Mouse (Mus musculus): ENCODE measurements around the gene Tnfrsf13c.

Gene Tnfrsf13c

GRCm38 (mm10) chr15:82184656-82185055 lies 39.5 kb downstream of the Tnfrsf13c start:
- in situ Hi-C loops (cut with MboI, MseI) = loop anchor here (10.0 kb wide), 1 partner anchor 550 kb away; no protein-coding TSS in a partner anchor

- in situ Hi-C loops (cut with MboI, MseI) = loop anchor here (10.0 kb wide), 1 partner anchor 549 kb away; no protein-coding TSS in a partner anchor
Observed at GRCm38 (mm10) chr15:82184183-82184582, 40.0 kb downstream of the Tnfrsf13c start.

- in situ Hi-C loops (cut with MboI, MseI) = loop anchor here (10.0 kb wide), 1 partner anchor 549 kb away; no protein-coding TSS in a partner anchor
Observed at GRCm38 (mm10) chr15:82183596-82183995, 40.6 kb downstream of the Tnfrsf13c start.

GRCm38 (mm10) chr15:82182311-82182710 lies 41.9 kb downstream of the Tnfrsf13c start:
- in situ Hi-C loops (cut with MboI, MseI) = loop anchor here (10.0 kb wide), 1 partner anchor 548 kb away; no protein-coding TSS in a partner anchor

GRCm38 (mm10) chr15:82181131-82181530 lies 43.0 kb downstream of the Tnfrsf13c start:
- in situ Hi-C loops (cut with MboI, MseI) = loop anchor here (10.0 kb wide), 1 partner anchor 546 kb away; no protein-coding TSS in a partner anchor

GRCm38 (mm10) chr15:82177743-82178290 lies 46.4 kb downstream of the Tnfrsf13c start:
- in situ Hi-C loops (cut with MboI, MseI) = no loop called here

- in situ Hi-C loops (cut with MboI, MseI) = no loop called here
Observed at GRCm38 (mm10) chr15:82175091-82175490, 49.1 kb downstream of the Tnfrsf13c start.

GRCm38 (mm10) chr15:82172648-82173047 lies 51.5 kb downstream of the Tnfrsf13c start:
- in situ Hi-C loops (cut with MboI, MseI) = no loop called here

All from regulatory T cell (primary cell).